Mouse (Mus musculus) liver, embryonic 14.5 days (tissue): ENCODE data around the gene Cyp4f15. TPM values are rescaled to one million over a fixed set of nuclear protein-coding genes. Genes with fewer than 3 reads are reported as not detected.
A peak's percentile ranks its signal among the peaks of the same experiment; 100 is the strongest.
"Not testable (repeated sequence)": the region's sequence is repeated elsewhere in the genome, so short reads cannot be mapped to it uniquely, and the experiment has no call there.

Source experiments
- ATAC-seq: fragments of 200-750 bp; cut with Nextera tagmentation; 2 replicates; pipeline ENCODE4 v1.8.0; 2017; ENCODE audit warnings: moderate number of reproducible peaks, mild to moderate bottlenecking, moderate library complexity; ENCODE audit not compliant: insufficient read depth
- DNase-seq, 3 experiments: peaks; one replicate each; pipeline ENCODE4 v3.0.0-alpha.2; 2012 to 2013; ENCODE audit warnings: low read depth in 3 of 3, low spot score in 3 of 3
- H3K27ac ChIP-seq: fragments of 300-500 bp; sonication (generic); 2 replicates; pipeline ENCODE4 v1.5.1; 2014; ENCODE audit warnings: moderate library complexity, mild to moderate bottlenecking, control low read depth, inconsistent platforms
- H3K27me3 ChIP-seq: fragments of 300-500 bp; sonication (generic); 2 replicates; pipeline ENCODE4 v1.6.1; 2014; ENCODE audit warnings: mild to moderate bottlenecking, low read length, moderate library complexity; ENCODE audit not compliant: control insufficient read depth, insufficient read depth
- H3K36me3 ChIP-seq: fragments of 300-500 bp; sonication (generic); replicated peaks from 2 replicates; pipeline ENCODE4 v1.6.1; 2014; ENCODE audit warnings: low read depth; ENCODE audit not compliant: control insufficient read depth, insufficient read depth
- H3K4me1 ChIP-seq, 2 experiments: fragments of 200-500 bp in 1 of 2; fragments of 300-500 bp in 1 of 2; sonication (generic) in 1 of 2; replicated peaks; 2 replicates each; pipeline ENCODE4 v1.6.1; 2012 to 2014; ENCODE audit warnings: antibody characterized with exemption in 1 of 2, inconsistent platforms in 1 of 2, low read length in 1 of 2; ENCODE audit not compliant: control insufficient read depth in 2 of 2, insufficient read depth in 2 of 2
- H3K4me2 ChIP-seq: fragments of 300-500 bp; sonication (generic); 2 replicates; pipeline ENCODE4 v1.6.1; 2014; ENCODE audit warnings: low read depth, mild to moderate bottlenecking, control low read depth, moderate library complexity
- H3K4me3 ChIP-seq, 2 experiments: fragments of 200-500 bp in 1 of 2; fragments of 300-500 bp in 1 of 2; sonication (generic) in 1 of 2; 2 replicates each; pipeline ENCODE4 v1.5.1; 2012 to 2014; ENCODE audit warnings: low read depth in 2 of 2, low read length in 2 of 2, mild to moderate bottlenecking in 2 of 2, control low read depth in 1 of 2, inconsistent platforms in 1 of 2, moderate library complexity in 1 of 2; ENCODE audit not compliant: insufficient read depth in 1 of 2
- H3K9ac ChIP-seq: fragments of 300-500 bp; sonication (generic); replicated peaks from 2 replicates; pipeline ENCODE4 v1.6.1; 2014; ENCODE audit warnings: mild to moderate bottlenecking, control low read depth, moderate library complexity
- H3K9me3 ChIP-seq: fragments of 300-500 bp; sonication (generic); 2 replicates; pipeline ENCODE4 v1.6.1; 2016; ENCODE audit warnings: low read length, mixed read lengths; ENCODE audit not compliant: control insufficient read depth
- CTCF ChIP-seq: IDR thresholded peaks from 2 replicates; pipeline ENCODE4 v1.5.1; 2016; ENCODE audit warnings: antibody characterized with exemption, low read depth, control low read depth
- EP300 ChIP-seq: IDR thresholded peaks from 2 replicates; pipeline ENCODE4 v1.6.1; 2016; ENCODE audit warnings: antibody characterized with exemption, low read depth
- WGBS: fragments of 180-500 bp; shearing (Covaris S2); extraction: QIAGEN DNeasy Blood & Tissue Kit; methylation state at CpG from one replicate; pipeline ENCODE4 v1.1.7; 2014; ENCODE audit not compliant: insufficient replicate concordance; 5-methylcytosine and 5-hydroxymethylcytosine counted together
- polyA plus RNA-seq, 2 experiments: library from polyadenylated mRNA; depleted of rRNA in 1 of 2; stranded (reverse) in 1 of 2; unstranded in 1 of 2; fragments of >200 nt; fragmentation: Nextera tagmentation in 1 of 2; extraction: Ambion mirVana in 1 of 2; gene quantifications; 2 replicates each; pipeline versions ENCODE4 v1.2.1 to v1.2.3; 2012 to 2014

The Cyp4f15 gene
- polyA plus RNA-seq, 2 experiments, result 3.0 to 3.9 TPM

DNA sequence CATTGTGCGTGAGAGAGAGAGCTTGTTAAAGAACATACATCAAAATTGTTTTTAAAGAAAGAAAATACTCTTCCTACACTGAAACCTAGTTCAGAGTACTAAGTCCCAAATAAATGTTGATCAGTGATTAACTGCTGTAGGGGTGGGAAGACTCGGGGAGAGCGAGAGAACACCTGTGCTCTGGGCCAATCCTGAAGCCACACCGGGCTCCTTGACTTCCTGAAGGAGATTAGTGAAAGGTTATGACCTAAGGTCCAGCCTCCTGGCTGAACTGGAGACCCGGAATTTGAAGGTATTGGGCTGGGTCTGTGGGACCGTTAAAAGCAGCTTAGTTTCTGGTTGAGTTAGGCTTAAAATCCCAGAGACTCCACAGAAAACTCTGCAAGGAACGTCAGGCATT, 37.3 kb downstream of the Cyp4f15 start:
- H3K4me2 ChIP-seq, result no peak overlapping the region
- H3K4me3 ChIP-seq, result no peak overlapping the region
- ATAC-seq (no peak), DNase-seq (no peak)
- H3K9me3 ChIP-seq, result no peaks in the 10 kb centered on the region
- 61% methylated on average over 7 of the region's 7 CpGs for WGBS
- no peak for TF ChIP-seq CTCF
- TF ChIP-seq EP300, result no peak
- H3K9ac ChIP-seq, result no peak overlapping the region
- no peaks in the 10 kb centered on the region for H3K36me3 ChIP-seq
- no peaks in the 10 kb centered on the region for H3K4me1 ChIP-seq
- H3K27ac ChIP-seq, result no peak overlapping the region
- no peaks in the 10 kb centered on the region for H3K27me3 ChIP-seq

DNA sequence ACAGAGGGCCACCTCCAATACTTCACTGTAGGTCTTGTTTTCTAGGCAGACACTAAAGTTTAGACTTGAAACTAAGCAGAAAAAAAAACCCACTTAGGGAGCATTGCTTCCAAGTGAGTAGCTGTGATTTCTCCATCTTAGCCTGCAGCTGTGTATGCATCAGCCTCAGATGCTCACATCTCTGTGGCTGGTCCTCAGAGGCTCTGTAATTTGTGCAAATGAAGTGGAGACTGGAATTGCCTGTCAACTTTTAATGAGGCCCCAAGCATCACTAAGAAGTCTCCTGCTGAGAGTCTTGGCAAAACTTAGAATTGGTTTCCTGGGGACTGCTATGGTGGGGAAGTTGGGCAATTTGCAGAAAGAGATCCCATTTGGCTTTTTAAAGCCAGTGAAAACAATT, 40.9 kb downstream of the Cyp4f15 start:
- not testable (repeated sequence) for DNase-seq, H3K36me3 ChIP-seq, H3K4me3 ChIP-seq, H3K4me2 ChIP-seq, ATAC-seq, H3K4me1 ChIP-seq, H3K9ac ChIP-seq, H3K27me3 ChIP-seq, H3K9me3 ChIP-seq, H3K27ac ChIP-seq

DNA sequence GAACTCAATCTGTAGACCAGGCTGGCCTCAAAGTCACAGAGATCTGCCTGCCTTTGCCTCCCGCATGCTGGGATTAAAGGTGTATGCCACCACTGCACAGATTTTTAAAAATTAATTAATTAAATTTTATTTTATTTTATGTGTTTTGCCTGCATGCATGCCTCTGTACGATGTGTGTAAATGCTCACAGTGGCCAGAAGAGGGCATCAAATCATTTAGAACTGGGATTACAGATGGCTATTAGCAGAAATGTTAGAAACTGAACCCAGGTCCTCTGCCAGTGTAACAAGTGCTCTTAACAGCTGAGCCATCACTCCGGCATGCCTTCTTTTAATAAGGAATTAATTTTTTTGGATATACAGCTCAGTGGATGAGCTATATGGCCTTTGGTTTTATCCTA, 43.6 kb downstream of the Cyp4f15 start:
- DNase-seq, result no peak
- Histone ChIP-seq H3K27me3 (no peaks in the 10 kb centered on the region), H3K9ac (no peak overlapping the region), H3K4me3 (no peak overlapping the region), H3K4me1 (no peaks in the 10 kb centered on the region), H3K4me2 (no peak overlapping the region), H3K36me3 (no peaks in the 10 kb centered on the region), H3K9me3 (no peaks in the 10 kb centered on the region), H3K27ac (no peak overlapping the region)
- 46% methylated on average over 3 of the region's 3 CpGs for WGBS
- no peak for ATAC-seq
- TF ChIP-seq EP300 (no peak), CTCF (peak; percentile 34; the same call in 1 of the 2 replicates)

DNA sequence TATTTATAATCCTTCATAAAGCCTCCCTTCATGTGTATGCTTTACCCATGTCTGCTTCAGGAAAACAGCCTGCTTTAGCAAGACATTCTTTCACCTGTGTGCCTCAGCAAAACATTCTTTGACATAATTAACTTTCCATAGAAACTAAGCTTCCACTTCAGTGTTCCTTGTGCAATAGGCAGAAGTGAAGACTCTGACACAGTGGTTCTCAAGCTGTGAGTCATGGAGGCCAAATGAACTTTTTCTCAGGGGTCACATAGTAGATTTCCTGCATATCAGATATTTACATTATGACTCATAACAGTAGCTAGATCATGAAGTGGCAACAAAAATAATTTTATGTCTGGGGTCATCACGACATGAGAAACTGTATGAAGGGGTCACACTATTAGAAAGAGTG, 53.0 kb downstream of the Cyp4f15 start:
- H3K9me3 ChIP-seq, result no peaks in the 10 kb centered on the region
- DNase-seq (no peak), ATAC-seq (no peak)
- no peak overlapping the region for H3K9ac ChIP-seq
- no peaks in the 10 kb centered on the region for H3K36me3 ChIP-seq
- TF ChIP-seq CTCF (no peak), EP300 (no peak)
- H3K27ac ChIP-seq, result no peak overlapping the region
- H3K4me1 ChIP-seq, result no peaks in the 10 kb centered on the region
- no peak overlapping the region for H3K4me3 ChIP-seq
- WGBS, result 60% methylated on average over 1 of the region's 1 CpGs
- no peak overlapping the region for H3K4me2 ChIP-seq
- H3K27me3 ChIP-seq, result no peaks in the 10 kb centered on the region

DNA sequence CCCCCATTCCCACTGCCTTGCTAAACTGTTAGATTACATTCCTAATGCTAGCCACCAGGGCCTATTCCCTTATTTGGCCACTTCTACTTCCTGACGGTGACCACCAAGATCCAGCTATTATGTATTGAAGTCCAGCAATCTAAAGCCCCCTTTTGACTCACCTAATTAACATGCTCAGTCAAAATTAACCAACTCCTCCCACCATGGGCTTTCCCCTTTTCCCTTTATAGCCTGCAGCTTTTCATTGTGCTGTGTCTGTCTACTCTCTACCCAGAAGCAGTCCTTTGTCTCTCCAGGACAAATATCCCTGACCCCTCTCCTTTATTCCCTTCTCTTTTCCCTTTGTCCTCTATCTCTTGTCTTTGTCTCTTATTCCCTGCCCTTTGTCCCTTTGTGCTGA, 55.6 kb downstream of the Cyp4f15 start:
- TF ChIP-seq CTCF, result no peak
- no peak for TF ChIP-seq EP300
- no peak overlapping the region for H3K9ac ChIP-seq
- 55% methylated on average over 1 of the region's 1 CpGs for WGBS

DNA sequence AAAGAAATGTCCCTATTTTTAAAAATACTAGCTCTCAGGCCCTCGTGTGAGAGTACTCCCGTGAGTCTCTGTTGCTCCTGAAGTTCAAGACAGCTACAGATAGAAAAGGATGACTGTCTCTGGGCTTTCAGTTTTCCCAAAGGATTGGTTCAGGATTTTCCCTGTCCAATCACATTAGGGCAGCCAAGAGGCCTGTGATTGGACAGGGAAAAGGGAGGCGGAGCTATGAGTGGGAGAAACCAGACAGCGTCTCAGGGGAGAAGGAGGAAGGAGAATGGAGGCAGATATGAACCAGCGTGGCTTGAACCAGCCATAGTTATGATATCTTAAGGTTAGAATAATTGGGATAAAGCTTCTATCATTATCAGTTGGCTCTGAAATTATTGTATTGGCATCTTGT, 65.2 kb downstream of the Cyp4f15 start:
- no peak overlapping the region for H3K4me2 ChIP-seq
- peaks cover 0 to 5% of the 10 kb centered on the region in 2 experiments; a peak in 1 of 4 replicates for H3K4me1 ChIP-seq
- no peaks in the 10 kb centered on the region for H3K36me3 ChIP-seq
- no peak overlapping the region for H3K9ac ChIP-seq
- TF ChIP-seq EP300 (no peak), CTCF (no peak)
- DNase-seq (no peak), ATAC-seq (no peak)
- H3K27me3 ChIP-seq, result no peaks in the 10 kb centered on the region
- H3K4me3 ChIP-seq, result no peak overlapping the region
- 32% methylated on average over 5 of the region's 5 CpGs for WGBS
- H3K9me3 ChIP-seq, result no peaks in the 10 kb centered on the region
- no peak overlapping the region for H3K27ac ChIP-seq

More for the DNA sequence above, 55.6 kb downstream of the Cyp4f15 start:
- ATAC-seq (no peak), DNase-seq (no peak)
- H3K27ac ChIP-seq, result no peak overlapping the region
- H3K4me3 ChIP-seq, result no peak overlapping the region
- H3K9me3 ChIP-seq, result no peaks in the 10 kb centered on the region
- no peaks in the 10 kb centered on the region for H3K36me3 ChIP-seq
- no peaks in the 10 kb centered on the region for H3K4me1 ChIP-seq
- no peak overlapping the region for H3K4me2 ChIP-seq
- H3K27me3 ChIP-seq, result no peaks in the 10 kb centered on the region

Other genes with a start within 250 kb of the Cyp4f15 start
- 0.20 and 0.29 TPM in 2 replicates for gene Cyp4f39, start 232.9 kb upstream of the Cyp4f15 start, polyA plus RNA-seq (2012; rRNA removed)
- 0.71 and 0.83 TPM in 2 replicates for gene Cyp4f39, start 232.9 kb upstream of the Cyp4f15 start, polyA plus RNA-seq (2014; fragmentation: Nextera tagmentation; extraction: Ambion mirVana)
- gene Cyp4f17, start 179.6 kb upstream of the Cyp4f15 start, polyA plus RNA-seq (2012; rRNA removed), result 0.34 and 0.48 TPM in 2 replicates
- gene Cyp4f17, start 179.6 kb upstream of the Cyp4f15 start, polyA plus RNA-seq (2014; fragmentation: Nextera tagmentation; extraction: Ambion mirVana), result 0.34 and 0.36 TPM in 2 replicates
- gene Cyp4f16, start 149.1 kb upstream of the Cyp4f15 start, polyA plus RNA-seq (2012; rRNA removed), result 3.1 and 3.2 TPM in 2 replicates
- 2.4 and 3.0 TPM in 2 replicates for gene Cyp4f16, start 149.1 kb upstream of the Cyp4f15 start, polyA plus RNA-seq (2014; fragmentation: Nextera tagmentation; extraction: Ambion mirVana)
- gene Cyp4f37, start 64.3 kb upstream of the Cyp4f15 start, polyA plus RNA-seq (2012; rRNA removed), result not detected in 2 replicates
- not detected in 2 replicates for gene Cyp4f37, start 64.3 kb upstream of the Cyp4f15 start, polyA plus RNA-seq (2014; fragmentation: Nextera tagmentation; extraction: Ambion mirVana)
- not detected in 2 replicates for gene Cyp4f40, start 26.7 kb upstream of the Cyp4f15 start, polyA plus RNA-seq (2012; rRNA removed)
- gene Cyp4f40, start 26.7 kb upstream of the Cyp4f15 start, polyA plus RNA-seq (2014; fragmentation: Nextera tagmentation; extraction: Ambion mirVana), result not detected in 2 replicates
- gene Zfp871, start 102.7 kb downstream of the Cyp4f15 start, polyA plus RNA-seq (2012; rRNA removed), result 7.4 and 8.0 TPM in 2 replicates
- 9.4 and 10.6 TPM in 2 replicates for gene Zfp871, start 102.7 kb downstream of the Cyp4f15 start, polyA plus RNA-seq (2014; fragmentation: Nextera tagmentation; extraction: Ambion mirVana)
- gene Zfp811, start 124.3 kb downstream of the Cyp4f15 start, polyA plus RNA-seq (2012; rRNA removed), result 0.06 and 0.10 TPM in 2 replicates
- 0.04 and 0.11 TPM in 2 replicates for gene Zfp811, start 124.3 kb downstream of the Cyp4f15 start, polyA plus RNA-seq (2014; fragmentation: Nextera tagmentation; extraction: Ambion mirVana)
- 0.60 and 0.71 TPM in 2 replicates for gene Zfp799, start 144.6 kb downstream of the Cyp4f15 start, polyA plus RNA-seq (2012; rRNA removed)
- gene Zfp799, start 144.6 kb downstream of the Cyp4f15 start, polyA plus RNA-seq (2014; fragmentation: Nextera tagmentation; extraction: Ambion mirVana), result 1.0 and 1.5 TPM in 2 replicates
- gene Zfp870, start 206.0 kb downstream of the Cyp4f15 start, polyA plus RNA-seq (2012; rRNA removed), result 0.55 and 0.79 TPM in 2 replicates
- 1.5 and 2.8 TPM in 2 replicates for gene Zfp870, start 206.0 kb downstream of the Cyp4f15 start, polyA plus RNA-seq (2014; fragmentation: Nextera tagmentation; extraction: Ambion mirVana)
- 0.02 TPM in 1 of 2 replicates, not detected in the other for gene Cyp4f14, start 231.7 kb downstream of the Cyp4f15 start, polyA plus RNA-seq (2012; rRNA removed)
- not detected in 2 replicates for gene Cyp4f14, start 231.7 kb downstream of the Cyp4f15 start, polyA plus RNA-seq (2014; fragmentation: Nextera tagmentation; extraction: Ambion mirVana)